Mouse (Mus musculus) adrenal gland, postnatal 0 days (tissue): ENCODE measurements around the gene Nhlrc2. TPM values are rescaled to one million over a fixed set of nuclear protein-coding genes. Genes with fewer than 3 reads are reported as not detected.

Source experiments
- polyA plus RNA-seq: library from polyadenylated mRNA; unstranded; fragments of >200 nt; fragmentation: Nextera tagmentation; extraction: Ambion mirVana; gene quantifications from 2 replicates; pipeline ENCODE4 v1.2.1, GENCODE M21; 2015

Nhlrc2 gene
- polyA plus RNA-seq = 5.2 and 7.7 TPM in 2 replicates

DNA sequence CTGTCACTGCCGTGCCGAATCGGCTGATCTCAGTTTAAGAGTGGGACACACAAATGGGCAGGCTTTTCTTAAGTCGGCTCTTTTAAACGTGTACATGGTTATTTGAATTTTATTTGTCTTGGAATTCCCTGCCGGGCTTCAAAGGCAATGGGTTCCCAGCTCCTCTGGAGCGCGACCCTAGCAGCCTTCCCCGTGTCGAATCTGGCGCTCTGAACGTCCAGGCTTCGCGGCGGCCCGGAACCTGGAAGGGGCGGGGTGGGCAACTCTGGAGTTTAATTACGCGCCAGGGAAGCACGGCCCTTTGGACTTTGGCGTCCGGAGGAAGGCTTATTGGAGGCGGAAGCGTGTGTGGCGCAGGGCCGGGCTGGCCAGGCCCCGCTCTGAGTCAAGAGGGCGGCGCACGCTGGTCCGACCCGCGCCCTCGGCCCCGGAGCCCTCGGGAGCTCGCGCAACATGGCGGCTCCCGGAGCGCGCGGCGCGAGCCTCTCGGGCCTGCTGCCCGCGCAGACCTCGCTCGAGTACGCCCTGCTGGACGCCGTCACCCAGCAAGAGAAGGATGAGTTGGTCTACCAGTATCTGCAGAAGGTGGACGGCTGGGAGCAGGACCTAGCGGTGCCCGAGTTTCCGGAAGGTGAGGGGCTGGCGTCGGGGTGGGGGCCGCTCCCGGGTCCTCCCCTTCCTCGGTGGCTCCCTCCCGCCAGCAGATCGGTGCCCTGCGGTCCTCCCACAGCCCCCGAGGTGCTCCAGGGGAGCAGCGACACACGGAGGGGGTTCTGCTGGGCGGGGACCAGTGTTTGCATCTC lies at the start of gene Nhlrc2:
Nhlrc2 (plus strand) TSS at position 32 of the 803 bp plus-strand sequence.

DNA sequence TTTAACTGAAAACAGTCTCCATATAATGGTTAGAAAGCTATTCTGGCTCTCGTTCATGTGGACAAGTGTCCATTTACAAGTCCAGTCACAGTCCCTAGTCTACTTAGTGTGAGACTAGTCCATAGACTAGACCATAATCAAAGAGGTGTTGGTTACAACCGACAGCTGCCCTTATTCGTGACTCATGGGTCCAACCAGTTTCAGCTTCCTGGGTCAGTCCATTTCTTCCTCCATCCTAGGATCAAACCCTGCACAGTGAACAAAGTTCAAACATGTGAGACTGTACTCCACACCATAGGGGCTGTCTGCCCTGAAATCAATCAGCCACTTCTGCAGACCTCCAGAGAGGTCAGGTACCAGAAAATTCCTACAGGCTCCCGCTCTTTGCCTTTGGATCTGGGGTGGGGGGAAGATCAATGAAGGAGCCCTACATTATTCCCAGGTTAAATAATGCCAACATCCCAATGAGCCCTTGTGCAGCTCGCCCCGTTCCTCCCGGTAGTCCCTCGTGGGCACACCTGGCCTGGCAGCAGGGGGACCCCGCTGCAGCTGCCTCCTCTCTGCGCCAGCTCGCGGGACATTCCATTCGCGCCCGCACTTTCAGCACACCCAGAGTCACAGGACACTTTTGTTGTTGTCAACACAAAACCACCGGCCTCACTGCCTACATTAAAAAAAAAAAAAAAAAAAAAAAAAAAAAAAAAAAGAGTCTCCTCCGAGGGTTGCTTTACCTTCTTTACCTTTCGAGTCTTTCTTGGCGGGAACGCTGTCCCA lies 418 bp upstream of the Nhlrc2 start, which contains the start of gene Dclre1a:
Dclre1a (minus strand) TSS at position 767 of the 774 bp plus-strand sequence.

Other genes with a start within 250 kb of the Nhlrc2 start
- gene Nrap, start 158.2 kb upstream of the Nhlrc2 start, polyA plus RNA-seq = 0.36 and 0.79 TPM in 2 replicates
- 14.0 and 18.4 TPM in 2 replicates for gene Casp7, start 151.1 kb upstream of the Nhlrc2 start, polyA plus RNA-seq
- gene Plekhs1, start 86.6 kb upstream of the Nhlrc2 start, polyA plus RNA-seq = 0.14 TPM in 1 of 2 replicates, not detected in the other
- 12.8 and 16.2 TPM in 2 replicates for gene Dclre1a, start within 50 bp of the Nhlrc2 start, polyA plus RNA-seq
- 0.20 and 0.46 TPM in 2 replicates for gene Adrb1, start 173.9 kb downstream of the Nhlrc2 start, polyA plus RNA-seq